Mouse (Mus musculus): ENCODE results near the gene Ensa.

DNA sequence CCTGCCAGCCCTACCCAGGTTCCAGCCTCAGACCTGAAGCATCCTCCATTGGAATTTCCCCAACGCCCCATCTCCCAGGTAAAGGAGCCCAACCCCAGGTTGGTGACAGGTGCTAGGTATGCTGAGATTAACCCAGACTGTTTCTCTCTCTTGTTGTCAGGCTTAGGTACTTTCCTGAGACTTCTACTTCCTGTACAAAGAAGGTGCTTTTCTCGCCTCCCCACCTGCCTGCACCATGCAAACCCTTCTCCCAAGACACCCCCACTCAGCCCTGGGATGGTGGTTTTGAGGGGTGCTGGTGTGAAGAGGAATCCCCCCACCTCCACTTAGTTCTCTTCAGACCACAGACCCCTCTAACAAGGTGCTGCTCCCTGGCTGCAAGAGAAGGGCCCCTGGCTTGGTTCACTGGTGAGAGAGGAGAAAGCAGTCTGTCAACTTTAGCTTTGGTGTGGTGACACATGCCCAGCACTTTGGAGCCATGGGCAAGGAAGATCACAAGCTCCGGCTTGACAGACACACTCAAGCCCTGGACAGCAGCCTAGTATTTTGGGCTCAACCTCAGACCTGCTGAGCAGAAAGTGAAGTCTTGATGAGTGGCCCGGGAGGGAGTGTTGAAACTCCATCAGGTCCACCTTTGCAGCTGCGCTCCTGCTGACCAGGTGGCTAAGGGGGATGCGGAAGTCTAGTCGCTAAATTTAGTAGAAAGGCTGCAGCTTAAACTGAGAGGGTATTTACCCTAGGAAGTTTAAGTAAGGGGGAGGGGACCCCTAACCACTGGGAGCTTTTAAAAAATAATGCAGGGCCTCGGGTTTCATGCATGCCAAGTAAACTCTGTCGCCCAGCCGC lies 48.3 kb downstream of the Ensa start:
- TF ChIP-seq POLR2A (IDR thresholded peaks at IDR 0.05; ENCODE audit: extremely low read depth, insufficient read depth, low read length): no peak
- TF ChIP-seq CTCF (IDR thresholded peaks at IDR 0.05; ENCODE audit: extremely low read depth, insufficient read depth, low read length): no peak
